Mouse (Mus musculus) brain, adult 2 months (tissue): ENCODE data around the gene Plcb1.

Experiments
- DNase-seq: peaks from one replicate; pipeline ENCODE4 v3.0.0; 2011; ENCODE audit warnings: low read depth, low spot score

The Plcb1 gene

GRCm38 (mm10) chr2:135067419-135067818 is 281.6 kb downstream of the Plcb1 start:
- no peak for DNase-seq

GRCm38 (mm10) chr2:135071349-135071748 is 285.5 kb downstream of the Plcb1 start:
- peak; percentile 27 for DNase-seq

- DNase-seq: no peak
Measured at GRCm38 (mm10) chr2:135072503-135072902, 286.6 kb downstream of the Plcb1 start.

- no peak for DNase-seq
Measured at GRCm38 (mm10) chr2:135073014-135073413, 287.1 kb downstream of the Plcb1 start.

GRCm38 (mm10) chr2:135075375-135075774 is 289.5 kb downstream of the Plcb1 start:
- no peak for DNase-seq

GRCm38 (mm10) chr2:135092588-135093162 is 306.8 kb downstream of the Plcb1 start:
- peak; percentile 81 for DNase-seq

GRCm38 (mm10) chr2:135101292-135101691 is 315.4 kb downstream of the Plcb1 start:
- no peak for DNase-seq

GRCm38 (mm10) chr2:135101943-135102342 is 316.1 kb downstream of the Plcb1 start:
- no peak for DNase-seq

- no peak for DNase-seq
Measured at GRCm38 (mm10) chr2:135106649-135107048, 320.8 kb downstream of the Plcb1 start.

- DNase-seq: no peak
Measured at GRCm38 (mm10) chr2:135108607-135109006, 322.7 kb downstream of the Plcb1 start.

GRCm38 (mm10) chr2:135114501-135115128 is 328.7 kb downstream of the Plcb1 start:
- no peak for DNase-seq

GRCm38 (mm10) chr2:135123057-135123456 is 337.2 kb downstream of the Plcb1 start:
- no peak for DNase-seq

GRCm38 (mm10) chr2:135123695-135124343 is 338.0 kb downstream of the Plcb1 start:
- no peak for DNase-seq

GRCm38 (mm10) chr2:135140576-135140975 is 354.7 kb downstream of the Plcb1 start:
- DNase-seq: no peak

GRCm38 (mm10) chr2:135152289-135152688 is 366.4 kb downstream of the Plcb1 start:
- no peak for DNase-seq

GRCm38 (mm10) chr2:135153248-135153647 is 367.4 kb downstream of the Plcb1 start:
- DNase-seq: peak; percentile 56

- peak; percentile 56 for DNase-seq
Measured at GRCm38 (mm10) chr2:135156055-135156454, 370.2 kb downstream of the Plcb1 start.

GRCm38 (mm10) chr2:135157961-135158360 is 372.1 kb downstream of the Plcb1 start:
- DNase-seq: peak; percentile 82

GRCm38 (mm10) chr2:135161673-135162072 is 375.8 kb downstream of the Plcb1 start:
- DNase-seq: no peak

GRCm38 (mm10) chr2:135165512-135165911 is 379.6 kb downstream of the Plcb1 start:
- no peak for DNase-seq

- peak; percentile 56 for DNase-seq
Measured at GRCm38 (mm10) chr2:135175544-135175943, 389.7 kb downstream of the Plcb1 start.

GRCm38 (mm10) chr2:135187659-135188058 is 401.8 kb downstream of the Plcb1 start:
- peak; percentile 43 for DNase-seq

GRCm38 (mm10) chr2:135200830-135201229 is 415.0 kb downstream of the Plcb1 start:
- DNase-seq: no peak
